Mouse (Mus musculus) embryonic facial prominence, embryonic 14.5 days (tissue): ENCODE measurements around the gene Zscan4c. TPM values are rescaled to one million over a fixed set of nuclear protein-coding genes. Genes with fewer than 3 reads are reported as not detected.
"Not testable (repeated sequence)": the region's sequence is repeated elsewhere in the genome, so short reads cannot be mapped to it uniquely, and the experiment has no call there.

Experiments used
- ATAC-seq: fragments of 200-750 bp; cut with Nextera tagmentation; 2 replicates; pipeline ENCODE4 v1.8.0; 2017; ENCODE audit warnings: low read depth, moderate number of reproducible peaks, moderate TSS enrichment
- DNase-seq: peaks from one replicate; pipeline ENCODE4 v3.0.0-alpha.2; 2015; ENCODE audit warnings: low spot score
- H3K27ac ChIP-seq: fragments of 300-500 bp; sonication (generic); replicated peaks from 2 replicates; pipeline ENCODE4 v1.5.1; 2014; ENCODE audit warnings: low read depth, mild to moderate bottlenecking, low read length, moderate library complexity
- H3K27me3 ChIP-seq: fragments of 300-500 bp; sonication (generic); replicated peaks from 2 replicates; pipeline ENCODE4 v1.6.1; 2014; ENCODE audit warnings: low read length; ENCODE audit not compliant: control insufficient read depth, insufficient read depth
- H3K36me3 ChIP-seq: fragments of 300-500 bp; sonication (generic); 2 replicates; pipeline ENCODE4 v1.6.1; 2014; ENCODE audit warnings: low read length, mixed read lengths; ENCODE audit not compliant: control insufficient read depth, insufficient read depth
- H3K4me1 ChIP-seq: fragments of 300-500 bp; sonication (generic); 2 replicates; pipeline ENCODE4 v1.6.1; 2014; ENCODE audit warnings: antibody characterized with exemption, low read length; ENCODE audit not compliant: control insufficient read depth, insufficient read depth
- H3K4me2 ChIP-seq: fragments of 300-500 bp; sonication (generic); 2 replicates; pipeline ENCODE4 v1.6.1; 2014; ENCODE audit warnings: low read depth, mild to moderate bottlenecking, low read length, moderate library complexity, mixed read lengths
- H3K4me3 ChIP-seq: fragments of 300-500 bp; sonication (generic); 2 replicates; pipeline ENCODE4 v1.5.1; 2014; ENCODE audit warnings: low read depth, mild to moderate bottlenecking, low read length
- H3K9ac ChIP-seq: fragments of 300-500 bp; sonication (generic); 2 replicates; pipeline ENCODE4 v1.6.1; 2014; ENCODE audit warnings: low read depth, mild to moderate bottlenecking, low read length, moderate library complexity, mixed read lengths
- H3K9me3 ChIP-seq: fragments of 300-500 bp; sonication (generic); 2 replicates; pipeline ENCODE4 v1.6.1; 2016; ENCODE audit warnings: low read length; ENCODE audit not compliant: control insufficient read depth
- WGBS: fragments of 180-500 bp; shearing (Covaris S2); extraction: QIAGEN DNeasy Blood & Tissue Kit; methylation state at CpG from one replicate; pipeline ENCODE4 v1.1.7; 2014; 5-methylcytosine and 5-hydroxymethylcytosine counted together
- microRNA-seq: library from miRNA; unstranded; fragments of <30 nt; microRNA quantifications from one replicate; pipeline ENCODE4, GENCODE M21; 2016; ENCODE audit warnings: borderline number of aligned reads
- polyA plus RNA-seq: library from polyadenylated mRNA; unstranded; fragments of >200 nt; fragmentation: Nextera tagmentation; extraction: Ambion mirVana; gene quantifications from 2 replicates; pipeline ENCODE4 v1.2.1, GENCODE M21; 2014

Gene Zscan4c
- not detected in 2 replicates for polyA plus RNA-seq

GRCm38 (mm10) chr7:11005445-11005844 lies at the start of gene Zscan4c:
Gene Zscan4c, plus strand, starts transcription at chr7:11005745.
- WGBS = 90% methylated on average over 4 of the region's 4 CpGs
- not testable (repeated sequence) for H3K4me1 ChIP-seq, H3K36me3 ChIP-seq, H3K4me3 ChIP-seq, H3K9ac ChIP-seq, ATAC-seq, H3K9me3 ChIP-seq, DNase-seq, H3K27ac ChIP-seq, H3K27me3 ChIP-seq, H3K4me2 ChIP-seq

Small RNA genes within 50 kb of the gene (microRNA-seq; reads per million reads assigned to microRNA genes)
- not detected for gene Mir297-1

Other genes with a start within 250 kb of the Zscan4c start
- not detected in 2 replicates for gene Zscan4b, start 100.7 kb upstream of the Zscan4c start, polyA plus RNA-seq
- gene Zscan4-ps1, start 63.9 kb downstream of the Zscan4c start, polyA plus RNA-seq = not detected in 2 replicates
- not detected in 2 replicates for gene Zscan4d, start 160.4 kb downstream of the Zscan4c start, polyA plus RNA-seq